Mouse (Mus musculus): ENCODE measurements around the gene Dvl3.

GRCm38 (mm10) chr16:20477270-20477669 is 39.5 kb upstream of the Dvl3 start:
- TF ChIP-seq POLR2A (IDR thresholded peaks at IDR 0.05; ENCODE audit: low read depth, low read length) (no peak), SIN3A (IDR thresholded peaks at IDR 0.05; ENCODE audit: low read length) (no peak), SMC3 (IDR thresholded peaks at IDR 0.05; ENCODE audit: low read depth, low read length) (no peak), E2F4 (IDR thresholded peaks at IDR 0.05; ENCODE audit: insufficient replicate concordance, low read depth, low read length) (no peak), ELF1 (IDR thresholded peaks at IDR 0.05; ENCODE audit: low read depth, low read length) (no peak)

Data from CH12.LX (cell line).